ENCODE assay signal across 15 mouse cellular contexts in genomic region chr19:43475642-43476041, GRCm38 (mm10). TPM values are rescaled to one million over a fixed set of nuclear protein-coding genes. Genes with fewer than 3 reads are reported as not detected.
DNase-seq lines count a peak whose midpoint lies in the region; ATAC-seq and TF ChIP-seq lines count a peak whose summit lies in the region.
"Had no signal": no experiment of that assay in that cellular context is flagged by ENCODE, and none has a peak within 500 bp of the region (broad histone marks: within the 10 kb centered on the region; RNA-seq: fewer than 3 reads in every experiment).

No protein-coding gene starts in this region.

- no peak for ATAC-seq in kidney, embryonic 15.5 days (replicated peaks; ENCODE audit: low FRiP score)
- 0 out of 2 replicates have a peak, but pooled peaks have one; percentile 25 for ATAC-seq in kidney, postnatal 0 days (replicated peaks; ENCODE audit: low FRiP score, low read depth)
- ATAC-seq: forebrain, postnatal 0 days; hindbrain, postnatal 0 days; midbrain, embryonic 16.5 days had no signal

- H3K27me3 ChIP-seq in kidney, adult 2 months (replicated peaks; ENCODE audit: control insufficient read depth, insufficient read depth, low read length), result no peaks in the 10 kb centered on the region
- H3K27me3 ChIP-seq in kidney, embryonic 15.5 days, result no peaks in the 10 kb centered on the region
- H3K27me3 ChIP-seq in kidney, postnatal 0 days (ENCODE audit: insufficient read depth, low read length), result no peaks in the 10 kb centered on the region
- H3K27me3 ChIP-seq: neural tube, embryonic 12.5 days had no signal

- no peak overlapping the region for H3K9ac ChIP-seq in kidney, embryonic 15.5 days
- no peak overlapping the region for H3K9ac ChIP-seq in kidney, postnatal 0 days (ENCODE audit: low read depth, low read length)
- H3K9ac ChIP-seq: forebrain, postnatal 0 days; liver, embryonic 14.5 days; neural tube, embryonic 12.5 days had no signal

- WGBS in kidney, adult 2 months, result 21% methylated on average over 2 of the region's 2 CpGs
- 43% methylated on average over 2 of the region's 2 CpGs for WGBS in kidney, embryonic 15.5 days
- WGBS in kidney, postnatal 0 days, result 27% methylated on average over 2 of the region's 2 CpGs

- H3K4me2 ChIP-seq in kidney, embryonic 15.5 days, result no peak overlapping the region
- H3K4me2 ChIP-seq in kidney, postnatal 0 days (ENCODE audit: low read length), result no peak overlapping the region
- H3K4me2 ChIP-seq: neural tube, embryonic 12.5 days had no signal

- peak; percentile 50 for DNase-seq in adrenal gland, adult 2 months
- no peak for DNase-seq in adrenal gland, adult 18-20 months (ENCODE audit: low spot score in 2 of 2)
- DNase-seq in kidney, adult 2 months, result peak; percentile 70
- peak; percentile 38 to 43 for DNase-seq in adrenal gland, postnatal 36 days
- no peak for DNase-seq in kidney, postnatal 0 days (ENCODE audit: low spot score)
- DNase-seq in thymus, postnatal 0 days (ENCODE audit: low spot score), result no peak
- no peak for DNase-seq in left cerebral cortex, adult 18-20 months (ENCODE audit: low spot score in 2 of 2)
- DNase-seq: forebrain, postnatal 0 days; gastrocnemius, postnatal 36 days; heart, postnatal 14 days had no signal

- no peak overlapping the region for H3K4me3 ChIP-seq in kidney, adult 2 months (ENCODE audit: insufficient read depth, low read depth, low read length)
- no peak overlapping the region for H3K4me3 ChIP-seq in kidney, embryonic 15.5 days (replicated peaks)
- H3K4me3 ChIP-seq in kidney, postnatal 0 days (replicated peaks; ENCODE audit: low read depth, low read length), result no peak overlapping the region
- H3K4me3 ChIP-seq: neural tube, embryonic 12.5 days had no signal

- H3K4me1 ChIP-seq in kidney, adult 2 months (ENCODE audit: control insufficient read depth, insufficient read depth, low read length), result peaks cover 7% of the 10 kb centered on the region; the same call in 1 of the 2 replicates
- no peaks in the 10 kb centered on the region for H3K4me1 ChIP-seq in kidney, embryonic 15.5 days
- H3K4me1 ChIP-seq in kidney, postnatal 0 days (replicated peaks; ENCODE audit: insufficient read depth, low read length), result no peaks in the 10 kb centered on the region
- H3K4me1 ChIP-seq: neural tube, embryonic 12.5 days had no signal

- H3K27ac ChIP-seq in kidney, adult 2 months (ENCODE audit: insufficient read depth, low read depth, low read length), result peak overlapping the region; percentile 47; the same call in 1 of the 2 replicates
- H3K27ac ChIP-seq in kidney, embryonic 15.5 days, result no peak overlapping the region
- no peak overlapping the region for H3K27ac ChIP-seq in kidney, postnatal 0 days
- H3K27ac ChIP-seq: hindbrain, postnatal 0 days; liver, embryonic 14.5 days; neural tube, embryonic 12.5 days had no signal

- TF ChIP-seq POLR2A in kidney, adult 2 months (IDR thresholded peaks at IDR 0.05; ENCODE audit: low read depth, low read length), result no peak

- H3K36me3 ChIP-seq in kidney, adult 2 months (ENCODE audit: control insufficient read depth, insufficient read depth, low read length), result no peaks in the 10 kb centered on the region; the same call in 1 of the 2 replicates
- H3K36me3 ChIP-seq in kidney, embryonic 15.5 days, result no peaks in the 10 kb centered on the region
- no peaks in the 10 kb centered on the region for H3K36me3 ChIP-seq in kidney, postnatal 0 days (ENCODE audit: insufficient read depth, low read length)
- H3K36me3 ChIP-seq: neural tube, embryonic 12.5 days had no signal

- TF ChIP-seq CTCF in kidney, adult 2 months (conservative IDR thresholded peaks at IDR 0.05; ENCODE audit: insufficient read depth, insufficient read length, low read depth, low read length), result no peak; the same call in 1 of the 2 replicates
- TF ChIP-seq CTCF in kidney, postnatal 0 days (IDR thresholded peaks at IDR 0.05; ENCODE audit: low read depth), result no peak

- H3K9me3 ChIP-seq in kidney, embryonic 15.5 days (replicated peaks), result no peaks in the 10 kb centered on the region
- H3K9me3 ChIP-seq in kidney, postnatal 0 days (replicated peaks; ENCODE audit: low read length), result no peaks in the 10 kb centered on the region
- H3K9me3 ChIP-seq: neural tube, embryonic 12.5 days had no signal

RNA-seq across cellular contexts. Expression of gene Cnnm1, which starts 35.4 kb away (rescaled TPM):
- under 1 TPM; 0.29 to 0.48 TPM for total RNA-seq in adrenal gland, adult 2 months (2021)
- 0.09 and 0.16 TPM in 2 replicates for polyA plus RNA-seq in adrenal gland, adult 2 months (2012; rRNA removed)
- total RNA-seq in adrenal gland, adult 18-20 months (2021), result under 1 TPM; 0.29 to 0.33 TPM
- polyA plus RNA-seq in kidney, adult 2 months (2012; rRNA removed), result 6.0 and 7.4 TPM in 2 replicates
- polyA plus RNA-seq in kidney, embryonic 15.5 days (2015; fragmentation: Nextera tagmentation; extraction: Ambion mirVana), result 0.19 TPM in 2 replicates
- total RNA-seq in adrenal gland, postnatal 36 days (2021), result under 1 TPM; 0.10 to 0.16 TPM
- 0.62 and 1.2 TPM in 2 replicates for polyA plus RNA-seq in kidney, postnatal 0 days (2015; fragmentation: Nextera tagmentation; extraction: Ambion mirVana)
- polyA plus RNA-seq in thymus, postnatal 0 days (2015; fragmentation: Nextera tagmentation; extraction: Ambion mirVana), result 0.44 and 0.78 TPM in 2 replicates
- 100 to 1,000 TPM; 104 to 106 TPM for total RNA-seq in left cerebral cortex, adult 18-20 months (2021)
- total RNA-seq: gastrocnemius, postnatal 36 days had no signal

RNA-seq across cellular contexts. Expression of gene Got1, which starts 48.8 kb away (rescaled TPM):
- 100 to 1,000 TPM; 153 to 283 TPM for total RNA-seq in adrenal gland, adult 2 months (2021)
- polyA plus RNA-seq in adrenal gland, adult 2 months (2012; rRNA removed), result 55.8 and 96.7 TPM in 2 replicates
- 100 to 1,000 TPM; 181 to 350 TPM for total RNA-seq in adrenal gland, adult 18-20 months (2021)
- 107 and 118 TPM in 2 replicates for polyA plus RNA-seq in kidney, adult 2 months (2012; rRNA removed)
- 57.8 and 59.0 TPM in 2 replicates for polyA plus RNA-seq in kidney, embryonic 15.5 days (2015; fragmentation: Nextera tagmentation; extraction: Ambion mirVana)
- 100 to 1,000 TPM; 279 to 345 TPM for total RNA-seq in adrenal gland, postnatal 36 days (2021)
- polyA plus RNA-seq in kidney, postnatal 0 days (2015; fragmentation: Nextera tagmentation; extraction: Ambion mirVana), result 86.6 and 93.6 TPM in 2 replicates
- polyA plus RNA-seq in thymus, postnatal 0 days (2015; fragmentation: Nextera tagmentation; extraction: Ambion mirVana), result 62.8 and 63.2 TPM in 2 replicates
- 100 to 1,000 TPM; 407 to 417 TPM for total RNA-seq in left cerebral cortex, adult 18-20 months (2021)

Comparison
In these comparisons a context has a peak if more than half of its experiments do, and no peak if none do; other contexts are left out.
1. DNase-seq: peak in adrenal gland, adult 2 months (single experiment), kidney, adult 2 months (single experiment) and adrenal gland, postnatal 36 days (2 of 2); none in adrenal gland, adult 18-20 months (0 of 2), kidney, postnatal 0 days (single experiment), thymus, postnatal 0 days (single experiment) and left cerebral cortex, adult 18-20 months (0 of 2).